Mouse (Mus musculus) kidney, embryonic 16.5 days (tissue): ENCODE results near the gene Osbpl10. TPM values are rescaled to one million over a fixed set of nuclear protein-coding genes. Genes with fewer than 3 reads are reported as not detected.

Experiments
- ATAC-seq: fragments of 200-750 bp; cut with Nextera tagmentation; 2 replicates; pipeline ENCODE4 v1.8.0; 2017; ENCODE audit warnings: moderate TSS enrichment; ENCODE audit not compliant: low FRiP score, low TSS enrichment
- H3K27ac ChIP-seq: fragments of 300-500 bp; sonication (generic); 2 replicates; pipeline ENCODE4 v1.5.1; 2014; ENCODE audit warnings: low read length
- H3K27me3 ChIP-seq: fragments of 300-500 bp; sonication (generic); 2 replicates; pipeline ENCODE4 v1.6.1; 2014; ENCODE audit warnings: low read length, control low read depth, mixed read lengths; ENCODE audit not compliant: insufficient read depth
- H3K36me3 ChIP-seq: fragments of 300-500 bp; sonication (generic); 2 replicates; pipeline ENCODE4 v1.6.1; 2014; ENCODE audit warnings: low read length, control low read depth, mixed read lengths; ENCODE audit not compliant: insufficient read depth
- H3K4me1 ChIP-seq: fragments of 300-500 bp; sonication (generic); 2 replicates; pipeline ENCODE4 v1.6.1; 2014; ENCODE audit warnings: low read length, control low read depth, mixed read lengths; ENCODE audit not compliant: insufficient read depth
- H3K4me2 ChIP-seq: fragments of 300-500 bp; sonication (generic); replicated peaks from 2 replicates; pipeline ENCODE4 v1.6.1; 2014; ENCODE audit warnings: low read depth, low read length
- H3K4me3 ChIP-seq: fragments of 300-500 bp; sonication (generic); 2 replicates; pipeline ENCODE4 v1.5.1; 2014; ENCODE audit warnings: mild to moderate bottlenecking, low read length
- H3K9ac ChIP-seq: fragments of 300-500 bp; sonication (generic); replicated peaks from 2 replicates; pipeline ENCODE4 v1.6.1; 2014; ENCODE audit warnings: low read length
- H3K9me3 ChIP-seq: fragments of 300-500 bp; sonication (generic); 2 replicates; pipeline ENCODE4 v1.6.1; 2016; ENCODE audit warnings: low read length, control low read depth
- WGBS: fragments of 180-500 bp; shearing (Covaris S2); extraction: QIAGEN DNeasy Blood & Tissue Kit; methylation state at CpG from one replicate; pipeline ENCODE4 v1.1.7; 2014; 5-methylcytosine and 5-hydroxymethylcytosine counted together
- polyA plus RNA-seq: library from polyadenylated mRNA; unstranded; fragments of >200 nt; fragmentation: Nextera tagmentation; extraction: Ambion mirVana; gene quantifications from 2 replicates; pipeline ENCODE4 v1.2.1, GENCODE M21; 2015

Gene Osbpl10
- polyA plus RNA-seq, 1 experiment from 2014 or later = 2.8 TPM

DNA sequence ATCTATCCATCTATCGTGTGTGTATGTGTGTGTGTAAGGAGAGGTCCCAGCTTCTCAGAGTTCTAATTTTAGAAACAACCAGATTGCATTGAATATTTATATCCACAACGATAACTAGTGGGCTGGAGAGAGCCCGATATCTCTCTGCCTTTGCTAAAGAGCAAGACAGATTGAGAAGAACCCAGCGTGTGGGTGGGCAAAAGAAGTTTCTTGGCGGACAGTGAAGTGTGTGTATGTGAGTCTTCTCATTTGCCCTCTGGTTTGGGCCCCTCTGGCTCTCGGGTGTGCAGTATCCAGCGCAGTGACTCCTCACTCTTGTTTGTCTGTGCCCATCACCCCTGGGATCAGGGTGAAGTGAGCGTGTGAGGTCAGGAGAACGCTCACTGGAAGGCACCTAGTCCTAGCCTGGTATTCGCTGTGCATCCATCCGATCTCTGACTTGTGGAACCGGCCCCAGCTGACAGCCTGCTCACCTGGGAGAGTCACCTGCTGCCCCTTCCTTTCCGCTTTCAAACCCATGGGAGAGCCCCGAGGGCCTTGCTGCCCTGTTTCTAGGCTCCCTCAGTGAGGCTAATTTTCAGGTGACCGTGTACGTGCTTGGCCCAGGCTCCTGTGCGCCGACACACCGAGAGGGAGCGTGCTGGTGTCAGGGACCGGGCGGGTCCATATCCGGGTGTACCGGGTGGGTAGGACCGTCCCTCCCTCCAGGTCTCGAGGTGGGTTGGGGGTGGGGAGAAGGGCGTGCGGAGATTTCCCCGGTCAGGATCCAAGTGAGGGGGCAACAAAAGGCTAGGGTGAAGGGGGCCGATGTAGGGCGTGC lies 698 bp upstream of the Osbpl10 start:
- 8% methylated on average over 31 of the region's 31 CpGs for WGBS
- peak; percentile 67 for ATAC-seq
- H3K27ac ChIP-seq = peak overlapping the region; percentile 85
- peak overlapping the region; percentile 94 for H3K4me2 ChIP-seq
- no peaks in the 10 kb centered on the region for H3K36me3 ChIP-seq
- H3K9me3 ChIP-seq = no peaks in the 10 kb centered on the region
- H3K4me1 ChIP-seq = peaks cover 21% of the 10 kb centered on the region
- peak overlapping the region; percentile 84 for H3K9ac ChIP-seq
- no peaks in the 10 kb centered on the region for H3K27me3 ChIP-seq
- peak overlapping the region; percentile 78 for H3K4me3 ChIP-seq

DNA sequence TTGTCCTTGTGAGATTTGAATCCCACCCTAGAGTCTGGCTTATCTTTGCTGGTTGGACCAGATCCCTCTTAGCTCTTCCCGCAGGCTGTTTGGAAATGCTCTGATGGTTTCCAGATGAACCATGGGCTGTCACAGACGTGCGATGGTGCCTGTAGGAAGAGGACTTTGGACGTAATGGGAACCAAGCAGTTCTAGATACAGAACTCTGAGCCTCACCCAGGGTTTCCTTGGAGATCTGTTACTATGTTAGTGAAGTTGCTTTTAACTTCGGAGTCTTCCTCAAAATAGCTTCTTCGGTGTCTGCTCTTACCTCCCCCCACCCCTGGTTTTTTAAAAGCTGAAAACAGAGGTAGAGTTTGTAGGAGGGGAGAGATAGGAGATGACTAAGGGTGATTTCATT lies 1.6 kb downstream of the Osbpl10 start:
- Histone ChIP-seq H3K36me3 (no peaks in the 10 kb centered on the region), H3K27me3 (no peaks in the 10 kb centered on the region), H3K4me3 (no peak overlapping the region; the same call in 1 of the 2 replicates), H3K9ac (no peak overlapping the region), H3K4me2 (peak overlapping the region; percentile 94; the same call in 1 of the 2 replicates), H3K27ac (no peak overlapping the region), H3K9me3 (no peaks in the 10 kb centered on the region), H3K4me1 (peaks cover 21% of the 10 kb centered on the region)
- WGBS = 61% methylated on average over 6 of the region's 6 CpGs
- ATAC-seq = no peak

DNA sequence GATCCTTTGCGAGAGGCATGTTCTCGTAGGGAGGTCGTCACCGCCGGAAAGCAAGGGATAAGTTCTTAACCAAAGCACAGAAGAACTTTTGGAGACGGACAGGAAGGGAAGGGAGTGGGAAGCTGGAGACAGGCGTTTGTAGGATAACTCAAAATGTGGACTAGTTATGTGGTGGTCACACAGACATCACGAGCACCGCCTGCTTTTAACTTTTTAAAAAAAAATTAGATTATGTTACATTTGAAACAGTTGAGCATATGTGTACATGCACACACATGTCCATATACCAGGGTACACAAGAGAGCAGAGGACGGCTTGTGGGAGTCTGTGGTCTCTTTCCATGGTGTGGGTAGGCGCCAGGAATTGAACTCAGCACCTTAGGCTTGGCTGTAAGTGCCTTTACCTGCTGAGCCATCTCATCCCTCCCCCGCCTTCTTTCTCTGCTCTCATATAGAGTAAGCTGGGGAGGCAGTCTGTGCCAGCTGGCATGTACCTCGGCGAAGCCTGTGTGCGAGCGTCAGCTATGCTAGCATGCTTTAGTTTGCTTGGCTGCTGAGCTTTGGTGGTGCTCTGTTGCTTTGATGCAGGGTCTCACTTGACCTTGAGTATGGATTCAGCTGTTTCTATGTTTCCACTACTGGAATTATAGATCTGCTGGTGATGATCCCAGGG lies 4.5 kb downstream of the Osbpl10 start, which contains the start of gene Rps27rt:
TSS of gene Rps27rt (minus strand) at position 51 of the 672 bp plus-strand sequence.
- no peak for ATAC-seq
- H3K4me3 ChIP-seq = no peak within 1 kb of the TSS
- H3K9me3 ChIP-seq = no peaks in the 10 kb centered on the region
- H3K36me3 ChIP-seq = no peaks in the 10 kb centered on the region
- no peak within 1 kb of the TSS for H3K4me2 ChIP-seq
- no peak within 1 kb of the TSS for H3K27ac ChIP-seq
- H3K4me1 ChIP-seq = peaks cover 16% of the 10 kb centered on the region
- no peak within 1 kb of the TSS for H3K9ac ChIP-seq
- H3K27me3 ChIP-seq = no peaks in the 10 kb centered on the region
- 93% methylated on average over 16 of the region's 16 CpGs for WGBS

DNA sequence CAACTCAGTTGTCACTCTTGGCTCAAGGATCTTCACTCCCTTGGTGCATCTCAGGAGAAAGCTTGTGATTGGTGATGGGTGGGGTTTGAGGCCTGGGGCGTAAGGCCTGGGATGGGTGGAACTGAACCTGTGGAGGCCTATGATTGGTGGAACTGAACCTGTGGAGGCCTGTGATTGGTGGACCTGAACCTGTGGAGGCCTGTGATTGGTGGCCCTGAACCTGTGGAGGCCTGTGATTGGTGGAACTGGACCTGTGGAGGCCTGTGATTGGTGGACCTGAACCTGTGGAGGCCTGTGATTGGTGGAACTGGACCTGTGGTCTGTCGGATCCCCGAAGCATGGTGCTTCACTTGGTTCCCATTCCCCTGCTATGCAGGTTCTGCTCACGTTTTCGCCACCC lies 7.4 kb downstream of the Osbpl10 start:
- H3K4me1 ChIP-seq = 0 out of 2 replicates have a peak, but pooled peaks cover 4% of the 10 kb centered on the region
- no peaks in the 10 kb centered on the region for H3K27me3 ChIP-seq
- H3K36me3 ChIP-seq = no peaks in the 10 kb centered on the region
- 97% methylated on average over 5 of the region's 5 CpGs for WGBS
- H3K4me3 ChIP-seq = no peak overlapping the region
- ATAC-seq = no peak
- no peaks in the 10 kb centered on the region for H3K9me3 ChIP-seq
- H3K4me2 ChIP-seq = no peak overlapping the region
- no peak overlapping the region for H3K27ac ChIP-seq
- H3K9ac ChIP-seq = no peak overlapping the region

DNA sequence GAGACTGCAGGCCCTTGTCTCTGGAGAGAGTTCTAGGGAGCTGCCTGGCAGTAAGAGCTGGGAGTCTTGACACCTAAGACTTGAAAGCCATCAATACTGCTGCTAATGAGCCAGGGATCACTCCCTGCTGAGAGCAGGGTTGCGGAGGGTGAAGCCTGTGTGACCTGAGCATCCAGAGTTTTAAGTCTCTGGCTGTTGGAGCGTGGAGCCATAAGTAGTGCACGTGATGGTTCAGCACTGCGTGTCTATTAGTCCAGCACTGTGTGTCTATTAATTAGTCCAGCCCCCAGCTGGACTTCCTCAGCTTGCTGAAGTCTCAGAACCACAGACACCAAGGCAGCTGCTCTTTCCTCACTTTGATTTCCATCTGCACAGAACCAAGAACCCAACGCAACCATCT lies 8.0 kb downstream of the Osbpl10 start:
- Histone ChIP-seq H3K36me3 (no peaks in the 10 kb centered on the region), H3K4me2 (no peak overlapping the region), H3K4me1 (0 out of 2 replicates have a peak, but pooled peaks cover 4% of the 10 kb centered on the region), H3K9me3 (no peaks in the 10 kb centered on the region), H3K4me3 (no peak overlapping the region), H3K27ac (no peak overlapping the region), H3K9ac (no peak overlapping the region), H3K27me3 (no peaks in the 10 kb centered on the region)
- ATAC-seq = peak; percentile 66; the same call in 1 of the 2 replicates
- WGBS = 51% methylated on average over 5 of the region's 5 CpGs

DNA sequence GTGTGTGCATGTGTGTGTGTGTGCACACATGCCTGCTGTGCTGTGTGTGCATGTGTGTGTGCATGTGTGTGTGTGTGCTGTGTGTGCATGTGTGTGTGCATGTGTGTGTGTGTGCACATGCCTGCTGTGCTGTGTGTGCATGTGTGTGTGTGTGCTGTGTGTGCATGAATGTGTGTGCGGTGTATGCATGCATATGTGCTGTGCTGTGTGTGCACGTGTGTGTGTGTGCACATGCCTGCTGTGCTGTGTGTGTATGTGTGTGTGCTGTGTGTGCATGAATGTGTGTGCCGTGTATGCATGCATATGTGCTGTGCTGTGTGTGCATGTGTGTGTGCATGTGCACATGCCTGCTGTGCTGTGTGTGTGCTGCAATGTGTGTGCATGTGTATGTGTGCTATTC lies 9.7 kb downstream of the Osbpl10 start:
- H3K4me1 ChIP-seq = 0 out of 2 replicates have a peak, but pooled peaks cover 4% of the 10 kb centered on the region

DNA sequence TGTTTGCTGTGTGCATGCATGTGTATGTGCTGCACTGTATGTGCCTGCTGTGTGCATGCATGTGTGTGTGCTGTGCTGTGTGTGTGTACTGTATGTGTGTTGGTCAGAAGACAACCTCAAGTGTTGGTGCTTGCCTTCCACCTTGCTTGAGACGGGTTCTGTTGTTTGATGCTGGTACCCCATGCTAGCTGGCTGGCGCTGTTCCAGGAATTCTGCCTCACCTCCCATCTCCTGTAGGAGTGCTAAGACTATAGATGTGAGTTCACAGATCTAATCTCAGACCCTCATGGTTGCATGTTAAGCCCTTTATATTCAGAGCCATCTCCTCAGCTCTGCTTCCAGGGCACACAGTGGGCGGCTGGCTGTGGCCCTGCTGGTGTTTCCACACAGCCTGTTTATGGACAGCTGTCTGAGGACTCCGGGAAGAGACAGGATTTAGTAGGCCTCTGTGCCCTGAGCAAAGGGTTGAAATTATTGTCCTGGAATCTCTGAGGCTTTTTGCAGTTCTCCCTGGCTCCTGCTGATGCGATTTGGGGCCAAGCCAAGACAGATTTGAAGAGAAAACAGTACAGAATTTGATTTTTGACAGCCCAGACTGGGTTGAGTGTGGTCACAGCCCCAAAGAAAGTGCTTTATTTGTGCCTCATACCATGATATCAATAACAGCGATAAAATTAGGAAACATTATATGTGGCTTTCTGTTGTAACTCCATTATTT lies 10.4 kb downstream of the Osbpl10 start:
- Histone ChIP-seq H3K9me3 (peaks cover 3% of the 10 kb centered on the region; the same call in 1 of the 2 replicates), H3K4me1 (0 out of 2 replicates have a peak, but pooled peaks cover 4% of the 10 kb centered on the region), H3K4me2 (no peak overlapping the region), H3K4me3 (no peak overlapping the region), H3K27me3 (no peaks in the 10 kb centered on the region), H3K36me3 (0 out of 2 replicates have a peak, but pooled peaks cover 5% of the 10 kb centered on the region), H3K9ac (no peak overlapping the region), H3K27ac (no peak overlapping the region)
- 72% methylated on average over 6 of the region's 6 CpGs for WGBS
- no peak for ATAC-seq

More for the DNA sequence above, 9.7 kb downstream of the Osbpl10 start:
- H3K27me3 ChIP-seq = no peaks in the 10 kb centered on the region
- ATAC-seq = no peak; the same call in 1 of the 2 replicates
- no peak overlapping the region for H3K4me2 ChIP-seq
- H3K9me3 ChIP-seq = peaks cover 3% of the 10 kb centered on the region; the same call in 1 of the 2 replicates
- 98% methylated on average over 3 of the region's 3 CpGs for WGBS
- H3K36me3 ChIP-seq = 0 out of 2 replicates have a peak, but pooled peaks cover 5% of the 10 kb centered on the region
- no peak overlapping the region for H3K9ac ChIP-seq
- H3K27ac ChIP-seq = no peak overlapping the region
- H3K4me3 ChIP-seq = no peak overlapping the region

DNA sequence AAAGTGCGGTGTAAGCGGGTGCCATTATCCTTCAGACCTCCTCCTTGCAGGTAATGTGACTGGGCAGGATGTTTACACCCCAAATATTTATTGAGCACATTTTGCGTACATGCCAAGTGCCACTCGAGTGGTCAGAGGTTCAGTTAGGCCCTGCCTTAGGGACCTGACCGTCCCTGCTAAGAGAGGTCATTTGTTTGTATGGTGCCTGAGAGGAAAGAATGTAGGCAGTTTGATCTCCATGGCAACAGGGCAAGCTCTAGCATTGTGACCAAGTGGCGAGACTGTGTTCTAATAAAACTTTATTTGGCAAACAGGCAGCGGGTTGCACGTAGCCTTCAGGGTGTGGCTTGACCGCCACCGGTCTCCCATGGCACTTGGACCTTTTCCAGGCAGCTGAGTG lies 12.1 kb downstream of the Osbpl10 start:
- 77% methylated on average over 10 of the region's 10 CpGs for WGBS
- H3K27ac ChIP-seq = no peak overlapping the region
- ATAC-seq = no peak
- H3K4me2 ChIP-seq = no peak overlapping the region
- 0 out of 2 replicates have a peak, but pooled peaks cover 4% of the 10 kb centered on the region for H3K4me1 ChIP-seq
- H3K4me3 ChIP-seq = no peak overlapping the region
- H3K27me3 ChIP-seq = no peaks in the 10 kb centered on the region
- H3K9ac ChIP-seq = no peak overlapping the region
- peaks cover 3% of the 10 kb centered on the region; the same call in 1 of the 2 replicates for H3K9me3 ChIP-seq
- 0 out of 2 replicates have a peak, but pooled peaks cover 5% of the 10 kb centered on the region for H3K36me3 ChIP-seq

DNA sequence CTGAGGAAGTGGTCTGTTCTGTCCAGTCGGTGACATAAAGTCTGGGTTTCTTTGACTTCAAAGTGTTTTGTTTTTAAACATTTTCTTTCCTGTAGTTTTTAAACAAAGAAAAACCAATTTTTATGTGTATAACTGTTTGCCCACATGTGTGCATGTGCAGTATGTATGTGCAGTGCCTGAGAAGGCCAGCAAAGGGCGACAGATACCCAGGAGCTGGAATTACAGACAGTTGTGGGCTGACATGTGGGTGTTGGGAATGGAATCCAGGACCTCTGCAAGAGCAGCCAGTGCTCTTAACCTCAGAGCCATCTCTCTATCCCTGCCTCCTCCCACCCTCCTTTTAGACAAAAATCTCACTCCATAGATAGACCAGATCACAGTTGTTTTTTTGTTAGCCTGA lies 14.2 kb downstream of the Osbpl10 start:
- no peaks in the 10 kb centered on the region for H3K27me3 ChIP-seq
- WGBS = 97% methylated on average over 2 of the region's 2 CpGs
- H3K9ac ChIP-seq = no peak overlapping the region
- 0 out of 2 replicates have a peak, but pooled peaks cover 5% of the 10 kb centered on the region for H3K36me3 ChIP-seq
- no peak overlapping the region for H3K4me3 ChIP-seq
- H3K9me3 ChIP-seq = peaks cover 3% of the 10 kb centered on the region; the same call in 1 of the 2 replicates
- H3K4me1 ChIP-seq = 0 out of 2 replicates have a peak, but pooled peaks cover 4% of the 10 kb centered on the region
- H3K4me2 ChIP-seq = no peak overlapping the region
- no peak for ATAC-seq
- no peak overlapping the region for H3K27ac ChIP-seq
